Mouse (Mus musculus) embryo, embryonic 11 days (tissue): ENCODE data around the gene Olfr1392.
"Not testable (repeated sequence)": the region's sequence is repeated elsewhere in the genome, so short reads cannot be mapped to it uniquely, and the experiment has no call there.

Experiments
- DNase-seq: peaks from one replicate; pipeline ENCODE4 v3.0.0-alpha.2; 2015

Gene Olfr1392

DNA sequence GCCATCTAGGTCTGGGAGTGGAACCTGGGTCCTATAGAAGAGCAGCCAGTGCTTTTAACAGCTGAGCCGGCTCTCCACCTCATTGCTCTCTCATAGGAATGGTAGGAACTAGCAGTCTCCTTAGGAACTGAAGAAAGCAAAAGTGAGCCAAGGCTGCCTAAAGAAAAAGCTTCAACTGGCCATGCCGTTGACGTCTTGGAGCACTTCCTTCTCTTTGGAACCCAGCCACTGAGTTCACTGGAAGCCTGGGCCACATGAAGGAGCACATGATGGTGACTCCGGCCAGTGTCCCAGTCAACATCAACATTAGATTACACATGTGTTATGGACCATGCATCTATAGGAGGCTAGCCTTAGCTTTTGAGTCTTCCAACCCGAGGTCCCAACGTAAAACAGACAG, 32.0 kb upstream of the Olfr1392 start:
- no peak for DNase-seq

DNA sequence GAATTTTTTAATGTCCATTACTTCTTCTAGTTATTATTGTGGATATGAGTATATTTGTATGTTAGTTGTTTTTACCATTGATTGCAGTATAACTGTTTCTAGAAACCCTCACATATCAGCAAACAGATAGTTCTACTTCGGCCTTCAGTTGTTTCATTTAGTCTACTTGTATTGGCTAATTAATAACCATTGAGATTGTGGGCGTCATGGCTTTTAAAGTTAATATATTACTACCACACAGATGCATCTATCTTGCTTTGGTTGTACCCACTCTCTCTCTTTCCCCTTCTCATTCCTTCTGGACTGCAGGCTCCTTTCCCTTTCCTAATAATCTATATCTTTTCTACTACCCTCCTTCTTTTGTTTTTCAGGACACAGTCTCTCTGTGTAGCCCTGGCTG, 25.8 kb upstream of the Olfr1392 start:
- no peak for DNase-seq

DNA sequence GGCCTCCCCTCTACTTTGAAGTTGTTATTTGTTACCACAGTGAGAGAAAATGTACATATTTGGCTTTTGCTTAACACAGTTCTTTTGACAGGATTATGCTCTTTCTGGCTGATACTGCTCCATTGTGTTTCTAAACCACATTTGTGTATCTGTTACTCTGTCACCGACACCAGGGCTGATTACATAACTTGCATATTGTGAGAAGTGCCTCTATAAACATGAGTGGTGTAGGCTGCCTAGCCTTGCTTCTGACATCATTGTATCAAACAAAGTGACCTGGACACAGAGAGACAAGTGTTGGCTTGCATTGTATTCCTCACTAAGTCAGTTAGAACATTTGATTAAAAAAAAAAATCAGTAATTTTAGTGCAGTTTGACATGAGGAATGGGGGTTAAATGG, 25.3 kb upstream of the Olfr1392 start:
- no peak for DNase-seq

DNA sequence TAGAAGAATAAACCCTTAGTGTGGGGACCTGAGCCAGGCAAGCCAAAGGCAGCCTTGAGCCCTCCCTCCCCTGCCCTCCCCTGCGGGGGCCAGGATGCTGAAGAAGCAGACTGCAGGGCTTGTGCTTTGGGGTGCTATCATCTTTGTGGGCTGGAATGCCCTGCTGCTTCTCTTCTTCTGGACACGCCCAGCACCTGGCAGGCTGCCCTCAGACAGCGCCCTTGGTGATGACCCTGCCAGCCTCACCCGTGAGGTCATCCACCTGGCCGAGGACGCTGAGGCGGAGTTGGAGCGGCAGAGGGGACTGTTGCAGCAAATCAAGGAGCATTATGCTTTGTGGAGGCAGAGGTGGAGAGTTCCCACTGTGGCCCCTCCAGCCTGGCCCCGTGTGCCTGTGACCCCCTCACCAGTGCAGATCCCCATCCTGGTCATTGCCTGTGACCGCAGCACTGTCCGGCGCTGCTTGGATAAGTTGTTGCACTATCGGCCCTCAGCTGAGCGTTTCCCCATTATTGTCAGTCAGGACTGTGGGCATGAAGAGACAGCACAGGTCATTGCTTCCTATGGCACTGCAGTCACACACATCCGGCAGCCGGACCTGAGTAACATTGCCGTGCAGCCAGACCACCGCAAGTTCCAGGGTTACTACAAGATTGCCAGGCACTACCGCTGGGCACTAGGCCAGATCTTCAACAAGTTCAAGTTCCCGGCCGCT, 24.3 kb upstream of the Olfr1392 start:
- DNase-seq, result no peak

DNA sequence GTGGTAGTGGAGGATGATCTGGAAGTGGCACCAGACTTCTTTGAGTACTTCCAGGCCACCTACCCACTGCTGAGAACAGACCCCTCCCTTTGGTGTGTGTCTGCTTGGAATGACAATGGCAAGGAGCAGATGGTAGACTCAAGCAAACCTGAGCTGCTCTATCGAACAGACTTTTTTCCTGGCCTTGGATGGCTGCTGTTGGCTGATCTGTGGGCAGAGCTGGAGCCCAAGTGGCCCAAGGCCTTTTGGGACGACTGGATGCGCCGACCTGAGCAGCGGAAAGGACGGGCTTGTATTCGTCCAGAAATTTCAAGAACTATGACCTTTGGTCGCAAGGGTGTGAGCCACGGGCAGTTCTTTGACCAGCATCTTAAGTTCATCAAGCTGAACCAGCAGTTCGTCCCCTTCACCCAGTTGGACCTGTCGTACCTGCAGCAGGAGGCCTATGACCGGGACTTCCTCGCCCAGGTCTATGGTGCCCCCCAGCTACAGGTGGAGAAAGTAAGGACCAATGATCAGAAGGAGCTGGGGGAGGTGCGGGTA, 23.7 kb upstream of the Olfr1392 start:
- DNase-seq, result no peak

DNA sequence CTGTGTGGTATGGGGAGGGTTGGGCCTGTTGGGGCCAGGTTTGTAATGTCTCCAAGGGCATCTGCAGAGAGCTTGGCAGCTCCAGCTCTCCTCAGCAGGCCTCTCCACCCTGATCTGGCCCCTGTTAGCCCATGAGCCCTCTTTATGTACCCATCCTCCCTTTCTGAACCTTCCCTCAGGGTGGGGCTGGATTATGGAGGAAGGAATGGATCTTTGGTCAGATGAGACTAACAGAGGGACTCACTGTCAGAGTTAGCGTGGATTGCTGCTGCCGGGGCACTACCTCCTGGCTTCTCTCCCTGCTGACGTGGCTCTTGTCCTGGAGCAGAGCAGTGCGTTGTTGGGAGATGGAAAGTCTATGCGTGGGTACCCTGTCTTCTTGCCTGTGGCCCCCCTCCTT, 22.8 kb upstream of the Olfr1392 start:
- no peak for DNase-seq

DNA sequence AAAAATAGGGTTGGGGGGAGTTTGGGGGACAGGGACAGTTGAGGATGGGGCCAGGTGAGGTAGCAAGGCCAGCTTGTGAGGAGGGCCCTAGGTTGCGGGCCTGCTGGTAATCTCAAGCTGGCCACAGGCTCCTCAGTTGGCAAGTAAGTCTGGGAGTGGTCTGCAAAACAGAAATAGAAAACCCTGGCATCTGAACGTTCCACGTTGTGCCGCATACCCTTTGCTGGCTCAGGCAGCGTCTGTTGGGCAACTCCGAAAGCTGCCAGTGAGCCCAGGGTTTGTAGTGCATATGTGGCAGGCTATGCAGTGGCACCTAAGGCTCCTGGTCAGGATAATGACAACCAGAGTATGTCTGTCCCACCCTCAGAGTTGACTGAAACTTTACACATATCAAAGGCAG, 21.9 kb upstream of the Olfr1392 start:
- DNase-seq, result no peak

DNA sequence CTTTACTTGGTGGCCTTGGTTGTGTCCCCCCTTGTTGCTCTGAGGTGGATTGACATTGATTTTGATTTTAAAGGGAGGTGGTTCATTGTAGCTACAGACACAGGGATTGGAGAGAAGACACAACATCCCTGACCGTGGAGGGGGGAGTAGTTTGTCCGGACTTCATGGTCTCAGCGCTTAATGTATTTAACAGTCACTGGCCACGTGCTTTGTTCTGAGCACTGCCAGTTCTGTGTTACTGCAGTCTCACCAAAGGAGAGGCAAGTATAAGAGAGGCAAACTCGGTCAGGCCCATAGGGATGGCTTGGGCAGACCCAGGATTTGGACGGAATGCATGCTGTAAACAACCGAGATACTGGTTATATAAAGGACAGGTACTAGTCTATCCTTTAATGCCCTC, 21.0 kb upstream of the Olfr1392 start:
- DNase-seq, result no peak

DNA sequence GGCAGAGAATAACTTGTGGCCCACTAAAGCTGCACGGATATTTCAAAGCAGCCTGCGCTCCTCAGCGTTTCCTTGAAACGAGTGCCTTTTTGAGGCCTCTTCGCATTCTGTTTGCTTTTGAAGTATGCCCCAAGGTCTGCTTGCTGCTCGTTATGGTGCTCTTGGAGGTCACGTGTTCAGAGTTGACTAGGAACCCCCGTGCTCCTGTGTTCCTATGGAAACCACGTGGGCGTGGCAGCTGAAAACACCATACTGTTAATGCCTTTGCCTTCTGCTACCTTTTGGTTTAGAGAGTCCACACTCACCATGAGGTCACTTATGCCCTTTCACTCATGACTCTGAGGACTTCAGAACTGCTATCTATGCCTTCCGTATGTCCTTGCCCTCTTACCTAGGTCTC, 20.5 kb upstream of the Olfr1392 start:
- DNase-seq, result no peak

DNA sequence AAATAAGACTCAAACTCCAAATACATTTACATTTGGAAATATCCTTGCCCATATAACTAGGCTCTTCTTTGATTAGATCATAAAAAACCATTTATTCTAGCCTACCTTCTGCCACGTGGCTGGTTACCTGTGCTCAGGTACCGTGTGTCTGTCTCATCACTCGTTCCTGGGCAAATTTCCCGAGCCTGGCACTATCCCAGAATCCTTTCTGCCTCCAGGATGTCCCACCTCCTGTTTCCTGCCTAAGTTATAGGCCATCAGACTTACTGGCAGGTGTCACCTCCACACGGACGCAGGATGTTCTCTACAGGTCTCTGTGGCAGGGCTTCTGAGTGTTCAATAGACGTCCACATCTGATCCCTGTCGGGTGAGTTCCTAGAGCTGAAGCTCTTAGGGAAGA, 20.0 kb upstream of the Olfr1392 start:
- DNase-seq, result no peak

DNA sequence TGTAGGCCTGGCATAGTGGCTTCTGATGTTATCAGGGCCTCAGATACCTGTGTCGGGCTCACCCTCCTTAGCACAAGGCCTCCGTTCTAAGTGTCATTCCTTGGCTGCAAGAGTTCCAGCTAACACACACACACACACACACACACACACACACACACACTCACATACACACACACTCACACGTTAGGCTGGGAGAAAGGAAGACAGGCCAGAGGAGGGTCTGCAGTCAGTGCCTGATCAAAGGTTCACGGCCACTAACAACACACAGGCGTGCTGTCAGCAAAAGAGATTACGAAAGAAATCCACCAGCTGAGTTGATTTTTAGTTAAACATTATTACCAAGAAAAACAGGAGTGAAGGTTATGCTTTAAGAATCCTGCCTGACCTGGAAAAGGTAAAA, 18.4 kb upstream of the Olfr1392 start:
- no peak for DNase-seq

DNA sequence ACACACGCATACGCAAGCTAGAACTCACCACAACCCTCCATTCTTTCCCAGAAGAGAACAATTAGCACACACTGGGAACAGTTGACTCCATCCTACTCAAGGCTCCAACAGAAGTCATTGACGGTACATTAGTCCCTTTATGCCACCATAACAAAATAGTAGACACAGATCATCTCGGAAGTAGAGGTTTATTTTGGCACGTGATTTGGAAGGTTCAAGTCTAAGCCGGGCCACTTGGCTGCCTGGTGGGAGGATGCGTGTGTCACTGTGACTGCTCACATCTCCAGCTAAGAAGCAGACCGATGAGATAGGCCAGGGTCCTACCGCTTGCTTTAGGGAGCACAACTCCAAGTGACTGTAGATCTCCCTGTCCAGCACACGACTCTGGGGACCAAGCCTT, 17.8 kb upstream of the Olfr1392 start:
- DNase-seq, result no peak

DNA sequence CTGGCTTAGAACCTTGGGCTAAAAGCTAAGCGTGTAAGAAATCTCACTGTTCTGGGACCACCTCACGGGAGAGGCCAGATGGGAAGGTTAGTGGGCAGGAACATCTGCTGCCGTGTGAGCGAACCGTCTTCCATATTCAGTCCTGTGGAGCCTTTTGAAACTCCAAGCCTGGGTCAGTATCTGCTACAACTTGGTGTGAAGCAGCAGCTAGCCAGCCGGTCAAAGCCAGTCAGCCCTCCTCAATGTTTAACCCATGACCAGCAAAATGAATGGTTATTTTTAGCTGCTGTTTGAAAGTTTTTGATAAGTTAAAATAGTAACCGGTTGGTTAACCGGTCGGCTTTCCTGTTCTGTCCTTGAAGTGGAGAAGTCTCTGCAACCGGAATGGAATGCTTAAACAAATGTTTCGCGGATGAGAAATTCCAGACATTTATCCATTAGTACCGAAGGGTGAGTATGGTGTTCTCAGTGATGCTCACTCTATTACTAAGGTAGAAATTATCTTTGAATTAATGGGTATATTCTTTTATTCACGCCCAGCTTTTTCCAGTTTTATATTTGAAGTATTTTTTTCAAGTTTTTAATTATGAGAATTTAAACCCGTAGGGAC, 17.0 kb upstream of the Olfr1392 start:
- DNase-seq, result no peak

DNA sequence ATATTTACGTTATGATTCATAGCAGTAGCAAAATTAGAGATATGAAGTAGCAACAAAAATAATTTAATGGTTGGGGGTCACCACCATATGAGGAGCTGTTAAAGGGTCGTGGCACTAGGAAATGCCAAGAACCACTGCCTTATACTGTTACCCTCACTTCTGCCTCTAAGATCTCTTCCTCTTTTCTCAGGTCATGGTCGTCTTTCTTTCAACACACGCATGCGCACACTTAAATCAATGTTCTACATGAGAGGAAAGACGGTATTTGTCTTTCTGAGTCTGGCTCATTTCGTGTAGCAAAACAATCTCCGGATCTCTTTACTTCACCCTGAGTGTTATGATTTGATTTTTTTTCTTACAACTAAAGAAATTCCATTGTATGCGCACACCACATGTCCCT, 15.3 kb upstream of the Olfr1392 start:
- DNase-seq, result no peak

DNA sequence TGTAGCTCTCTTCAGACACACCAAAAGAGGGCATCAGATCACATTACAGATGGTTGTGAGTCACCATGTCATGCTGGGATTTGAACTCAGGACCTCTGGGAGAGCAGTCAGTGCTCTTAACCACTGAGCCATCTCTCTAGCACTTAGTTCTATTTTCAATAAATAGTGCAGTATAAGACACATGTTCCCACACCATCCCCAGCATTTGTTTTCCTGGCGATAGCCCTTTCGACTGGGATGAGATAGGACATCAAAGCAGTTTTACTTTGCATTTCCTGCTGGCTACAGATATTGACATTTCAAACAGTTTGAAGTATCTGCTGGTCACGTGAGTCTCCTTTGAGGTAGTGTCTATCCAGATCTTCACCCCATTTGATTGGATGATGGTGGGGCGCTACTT, 14.7 kb upstream of the Olfr1392 start:
- no peak for DNase-seq

DNA sequence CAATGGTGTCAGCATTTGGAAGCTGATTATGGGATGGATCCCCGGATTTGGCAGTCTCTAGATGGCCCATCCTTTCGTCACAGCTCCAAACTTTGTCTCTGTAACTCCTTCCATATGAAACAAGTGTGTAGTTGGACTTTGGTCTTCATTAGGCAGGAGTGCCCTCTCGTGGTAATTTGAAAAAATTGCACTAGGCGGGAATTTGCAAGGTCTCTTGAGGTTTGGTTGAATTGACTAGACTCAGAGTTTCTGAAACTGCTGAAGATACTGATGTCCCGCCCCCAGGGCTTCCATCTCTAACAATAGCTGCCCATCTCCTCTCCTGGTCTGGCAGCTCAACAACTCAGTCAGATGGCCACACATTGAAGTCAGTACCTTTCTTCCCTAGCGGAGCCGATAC, 13.7 kb upstream of the Olfr1392 start:
- peak; percentile 76 for DNase-seq

DNA sequence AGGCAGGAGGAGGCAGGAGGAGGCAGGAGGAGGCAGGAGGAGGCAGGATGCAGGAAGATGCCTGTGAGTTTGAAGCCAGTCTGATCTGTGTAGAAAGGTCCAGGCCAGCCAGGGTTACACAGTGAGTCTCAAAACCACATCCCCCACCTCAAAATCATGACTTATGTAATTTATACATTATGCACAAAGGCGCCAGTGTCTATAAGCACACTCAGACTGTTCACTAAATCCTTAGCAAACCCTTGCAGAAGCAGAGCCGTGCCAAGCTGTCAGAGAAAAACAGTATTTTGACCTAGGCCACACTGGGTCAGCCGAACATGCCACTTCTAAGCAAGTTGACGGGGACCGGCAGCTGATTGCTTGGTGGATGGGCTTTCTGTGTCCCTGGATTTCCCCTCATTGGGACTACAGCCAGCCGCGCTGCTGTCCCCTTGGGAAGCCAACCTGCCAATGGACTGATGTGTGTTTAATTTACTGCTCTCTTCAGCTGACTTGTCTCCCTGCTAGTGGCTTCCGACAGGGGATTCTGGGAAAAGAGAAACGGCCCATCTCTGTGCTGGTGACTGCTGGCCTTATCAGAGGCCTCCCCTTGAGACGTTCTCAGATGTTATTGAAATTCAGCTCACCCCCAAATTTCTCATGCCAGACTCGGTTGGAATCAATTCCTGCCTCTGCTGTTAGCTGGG, 11.1 kb upstream of the Olfr1392 start:
- DNase-seq, result peak; percentile 7

DNA sequence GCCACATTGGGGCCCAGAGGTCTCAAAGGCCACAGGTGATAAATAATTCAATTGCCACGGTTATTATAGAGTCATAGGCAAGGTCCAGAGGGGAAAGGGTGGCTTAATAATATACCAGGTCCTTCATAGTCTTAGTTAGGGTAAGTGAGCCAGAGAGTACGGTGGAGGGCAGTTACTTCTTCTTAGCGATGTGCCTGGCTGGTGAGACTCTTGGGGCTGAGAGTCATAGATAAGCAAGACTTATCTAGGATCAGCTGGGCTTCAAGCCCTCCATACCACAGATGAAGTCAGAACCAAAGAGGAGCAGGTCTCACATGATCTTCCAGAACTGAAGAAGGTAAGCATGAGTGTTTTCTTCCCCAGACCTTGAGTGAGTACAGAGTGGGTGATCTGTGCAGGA, 6.9 kb upstream of the Olfr1392 start, which contains the start of gene Olfr1393:
Gene Olfr1393, plus strand, starts transcription at position 83 of the 400 bp plus-strand sequence.
- DNase-seq, result no peak

DNA sequence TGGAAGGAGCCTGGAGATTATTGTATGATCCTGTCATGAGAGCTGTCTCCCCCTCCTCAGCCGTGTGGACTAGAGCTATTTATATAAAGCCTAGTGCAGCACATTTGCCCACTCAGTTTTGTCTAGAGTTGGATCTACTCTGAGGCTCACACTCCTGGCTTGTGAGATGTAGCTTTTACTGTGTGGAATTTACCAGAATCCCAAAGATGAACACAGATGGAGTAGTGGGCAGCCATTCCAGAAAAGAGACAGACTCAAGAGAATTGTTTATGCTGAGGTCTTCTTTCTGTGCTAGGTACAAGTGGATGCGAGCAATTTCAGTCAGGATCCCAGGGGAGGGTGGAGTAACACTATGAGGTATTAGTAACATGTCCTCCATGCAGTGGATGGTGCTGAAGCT, 2.2 kb downstream of the Olfr1392 start:
- no peak for DNase-seq

DNA sequence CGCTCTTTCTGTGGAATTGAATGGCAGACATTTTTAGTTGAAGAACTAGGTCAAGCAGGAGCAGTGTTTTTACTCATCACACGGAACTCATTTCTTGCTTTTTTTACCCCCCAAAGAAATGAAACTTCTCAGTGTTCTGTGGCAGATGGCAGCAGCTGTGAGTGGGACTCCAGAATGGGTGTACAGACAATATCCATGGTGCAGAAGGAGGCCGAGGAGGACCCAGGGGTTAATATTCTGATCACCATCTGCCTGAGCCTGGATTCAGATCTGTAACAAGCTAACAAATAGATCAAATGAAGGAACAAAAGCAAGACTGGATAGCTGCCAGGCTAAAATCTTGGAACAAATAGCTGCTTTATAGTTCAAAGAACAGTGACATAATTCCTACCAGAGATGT, 7.7 kb downstream of the Olfr1392 start:
- no peak for DNase-seq

DNA sequence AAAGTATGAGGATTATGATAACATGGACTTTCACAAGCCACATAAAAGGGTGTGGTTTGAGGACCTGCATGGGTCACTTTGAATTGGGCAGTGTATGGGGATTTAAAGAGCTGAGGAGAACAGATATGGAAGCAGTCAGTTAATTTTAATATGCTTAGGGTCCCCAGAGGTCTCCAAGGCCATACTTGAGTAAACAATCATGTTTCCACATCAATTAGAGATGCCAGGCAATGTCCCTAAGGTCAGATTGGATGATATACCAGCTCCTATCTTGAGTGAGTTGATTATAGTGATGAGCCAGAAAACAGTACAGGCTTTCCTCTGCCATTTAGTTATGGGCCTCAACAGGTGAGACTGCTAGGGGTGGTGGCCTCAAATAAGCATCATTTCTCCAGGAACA, 19.4 kb downstream of the Olfr1392 start, which contains the start of gene Olfr10:
Gene Olfr10, plus strand, starts transcription at position 301 of the 400 bp plus-strand sequence.
- DNase-seq, result no peak

DNA sequence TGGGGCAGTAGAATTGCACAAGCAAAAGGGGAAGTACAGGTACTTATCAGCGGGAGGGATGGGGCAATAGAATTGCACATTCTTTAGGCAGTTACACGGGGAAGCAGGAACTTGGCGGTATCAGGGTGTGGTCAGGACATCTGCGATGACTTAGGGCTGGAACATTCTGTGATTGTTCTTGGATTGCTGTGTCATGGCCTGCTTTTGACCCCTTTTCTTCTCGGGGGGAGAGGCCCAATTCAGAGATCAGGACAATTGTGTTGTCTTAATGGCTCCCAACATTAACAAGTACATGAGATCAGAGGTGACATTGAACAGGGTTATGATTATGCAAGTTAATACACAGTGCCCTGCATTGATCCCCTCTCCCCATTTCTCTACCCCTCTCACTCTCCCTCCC, 23.5 kb downstream of the Olfr1392 start:
- DNase-seq, result not testable (repeated sequence)

DNA sequence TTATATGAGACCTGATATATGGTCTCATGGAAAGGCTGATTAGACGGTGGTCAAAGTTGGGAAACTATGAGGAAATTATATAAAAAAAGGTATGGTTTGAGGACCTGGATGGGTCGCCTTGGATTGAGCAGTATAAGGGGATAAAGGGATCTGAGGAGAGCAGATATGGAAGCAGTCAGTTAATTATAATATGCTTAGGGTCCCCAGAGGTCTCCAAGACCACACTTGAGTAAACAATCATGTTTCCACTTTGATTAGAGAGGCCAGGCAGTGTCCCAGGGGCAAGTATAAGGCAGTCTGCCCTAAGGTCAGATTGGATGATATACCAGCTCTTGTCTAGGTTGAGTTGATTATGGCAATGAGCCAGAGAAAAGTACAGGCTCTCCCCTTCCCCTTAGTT, 37.4 kb downstream of the Olfr1392 start, which contains the start of gene Olfr1391:
Gene Olfr1391, plus strand, starts transcription at position 301 of the 400 bp plus-strand sequence.
- DNase-seq, result no peak

DNA sequence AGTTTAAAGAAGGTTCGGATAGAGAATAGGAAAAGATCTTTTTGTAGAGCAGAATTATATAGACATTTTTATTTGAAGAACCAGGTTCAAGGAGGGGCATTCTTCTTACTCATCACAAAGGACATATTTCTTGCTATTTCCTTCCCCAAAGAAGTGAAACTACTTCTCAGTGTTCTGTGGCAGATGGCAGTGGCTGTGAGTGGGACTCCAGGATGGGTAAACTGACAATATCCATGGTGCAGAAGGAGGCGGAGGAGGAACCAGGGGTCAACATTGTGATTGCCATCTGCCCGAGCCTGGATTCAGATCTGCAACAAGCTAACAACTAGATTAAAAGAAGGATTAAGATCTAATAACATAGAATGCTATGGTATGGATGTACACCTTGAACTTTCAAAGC, 41.6 kb downstream of the Olfr1392 start:
- no peak for DNase-seq
